Mouse (Mus musculus): ENCODE measurements around the gene Gsdmc3. TPM values are rescaled to one million over a fixed set of nuclear protein-coding genes. Genes with fewer than 3 reads are reported as not detected.
"Not testable (repeated sequence)": the region's sequence is repeated elsewhere in the genome, so short reads cannot be mapped to it uniquely, and the experiment has no call there.

Gsdmc3 gene
- polyA plus RNA-seq, 1 experiment from 2014 or later = not detected

DNA sequence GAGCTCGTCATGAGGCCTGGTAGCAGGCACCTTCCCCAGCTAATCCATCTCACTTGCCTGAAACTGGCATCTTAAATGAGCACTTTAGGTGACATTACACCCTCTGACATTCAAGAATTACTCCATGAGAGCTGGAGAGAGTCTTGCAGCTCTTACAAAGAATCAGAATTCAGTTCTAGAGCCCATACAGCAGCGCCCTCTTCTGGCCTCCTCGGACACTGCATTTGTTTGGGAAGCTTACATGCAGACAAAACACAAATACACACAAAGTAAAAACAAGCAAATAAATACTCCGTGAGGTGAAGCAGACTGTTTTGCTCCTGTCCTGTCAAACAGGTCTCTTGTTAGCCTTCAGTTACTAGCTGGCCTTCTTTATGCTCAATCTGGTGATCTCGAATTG, 16.4 kb downstream of the Gsdmc3 start:
- not testable (repeated sequence) for H3K4me1 ChIP-seq; H3K4me2 ChIP-seq (replicated peaks); H3K27me3 ChIP-seq; H3K36me3 ChIP-seq; ATAC-seq (ENCODE audit: insufficient number of reproducible peaks, insufficient read depth, low FRiP score, low TSS enrichment); H3K4me3 ChIP-seq; H3K9ac ChIP-seq; H3K27ac ChIP-seq; H3K9me3 ChIP-seq
- WGBS = 53% methylated on average over 5 of the region's 5 CpGs

Other genes with a start within 250 kb of the Gsdmc3 start
- gene Gsdmc2, start 33.4 kb downstream of the Gsdmc3 start, polyA plus RNA-seq (2016; fragmentation: Nextera tagmentation; extraction: Ambion mirVana) = 0.08 TPM in 1 of 2 replicates, not detected in the other
- gene Gsdmc4, start 33.7 kb upstream of the Gsdmc3 start, polyA plus RNA-seq (2016; fragmentation: Nextera tagmentation; extraction: Ambion mirVana) = 0.08 TPM in 1 of 2 replicates, not detected in the other
- 70.5 and 79.6 TPM in 2 replicates for gene Fam49b, start 181.9 kb upstream of the Gsdmc3 start, polyA plus RNA-seq (2016; fragmentation: Nextera tagmentation; extraction: Ambion mirVana)